In the genomic region with DNA sequence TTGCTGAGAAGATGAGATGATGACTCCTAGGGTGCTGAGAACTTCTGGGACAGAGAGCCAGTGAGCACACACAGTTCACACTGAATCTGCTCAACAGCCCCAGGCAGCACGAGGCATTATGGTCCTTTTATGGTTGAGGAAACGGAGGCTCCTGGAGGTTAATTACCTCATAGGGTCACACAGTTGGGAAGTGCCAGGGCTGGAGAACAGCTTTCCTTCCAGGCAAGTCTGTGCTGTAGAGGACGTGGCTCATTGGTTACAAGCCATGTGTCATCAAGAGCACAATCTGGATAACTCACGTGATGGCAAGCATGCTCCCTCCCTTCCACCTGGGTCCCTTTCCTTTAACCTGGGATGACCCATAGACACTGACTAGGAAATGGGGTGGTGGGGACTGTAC, we compare ENCODE assay signal across 14 mouse cellular contexts.
"Had no signal": no experiment of that assay in that cellular context is flagged by ENCODE, and none has a peak within 500 bp of the region (broad histone marks: within the 10 kb centered on the region; RNA-seq: fewer than 3 reads in every experiment).

No protein-coding gene starts in this region.

- H3K36me3 ChIP-seq: limb, embryonic 10.5 days; liver, embryonic 12.5 days; lung, embryonic 15.5 days had no signal

- H3K4me1 ChIP-seq: lung, embryonic 15.5 days; megakaryocyte, embryonic 14.5 days had no signal

- H3K4me3 ChIP-seq: left cerebral cortex, adult 2 months; limb, embryonic 10.5 days; liver, embryonic 12.5 days; lung, embryonic 15.5 days; megakaryocyte, embryonic 14.5 days had no signal

- H3K27me3 ChIP-seq: liver, embryonic 12.5 days; lung, embryonic 15.5 days; megakaryocyte, embryonic 14.5 days had no signal

- ATAC-seq: intestine, embryonic 16.5 days; liver, embryonic 12.5 days had no signal

- H3K27ac ChIP-seq: left cerebral cortex, adult 2 months; limb, embryonic 10.5 days; liver, embryonic 12.5 days; lung, embryonic 15.5 days; macrophage had no signal

- H3K9ac ChIP-seq: liver, embryonic 12.5 days; lung, embryonic 15.5 days had no signal

- DNase-seq: lung, postnatal 14 days; midbrain, embryonic 14.5 days; retina, postnatal 1 day; right cerebral cortex, postnatal 4 days; spleen, adult 18-20 months; thymus, adult 18-20 months; thymus, postnatal 14 days had no signal

- H3K9me3 ChIP-seq: limb, embryonic 10.5 days; liver, embryonic 12.5 days; lung, embryonic 15.5 days had no signal

- H3K4me2 ChIP-seq: liver, embryonic 12.5 days; lung, embryonic 15.5 days had no signal
